Mouse (Mus musculus) spleen, adult 2 months (tissue): ENCODE measurements around the gene Adgrd1.

Source experiments
- CTCF ChIP-seq: fragments of 200-500 bp; IDR thresholded peaks from 2 replicates; pipeline ENCODE4 v1.5.1; 2011; ENCODE audit warnings: mild to moderate bottlenecking, inconsistent platforms; ENCODE audit not compliant: insufficient read depth, insufficient read length, insufficient replicate concordance; ENCODE audit errors: extremely low read depth
- POLR2A ChIP-seq: fragments of 200-500 bp; IDR thresholded peaks from 2 replicates; pipeline ENCODE4 v1.6.1; 2011; ENCODE audit warnings: low read depth, low read length, inconsistent platforms

DNA sequence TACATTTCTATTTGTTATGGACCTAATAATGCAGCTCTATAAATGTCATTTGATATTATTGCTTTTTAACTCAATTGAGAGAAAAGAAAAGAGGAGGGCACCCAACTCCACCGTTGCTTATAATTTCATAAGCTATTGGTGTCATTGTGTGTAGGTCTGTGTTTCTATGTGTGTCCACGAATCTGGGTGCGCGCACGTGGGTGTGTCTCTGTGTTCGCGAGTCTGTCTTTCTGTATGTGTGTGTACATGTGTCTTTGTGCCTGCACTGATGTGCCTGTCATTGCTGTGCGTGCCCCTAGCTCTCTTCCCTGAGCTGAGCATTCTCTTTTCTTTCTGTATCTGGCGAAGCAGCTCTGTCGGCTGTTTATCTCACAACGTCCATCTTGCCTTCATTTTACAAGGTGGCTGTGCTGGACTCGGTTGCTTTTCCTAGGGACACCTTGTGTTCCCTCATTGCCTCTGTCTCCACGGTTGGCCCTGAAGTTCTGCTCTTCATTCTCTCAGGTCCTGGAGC lies 84.2 kb downstream of the Adgrd1 start:
- no peak for TF ChIP-seq CTCF
- TF ChIP-seq POLR2A: no peak
